Mouse (Mus musculus) spleen, adult 2 months (tissue): ENCODE results near the gene Ackr1.

Experiments used
- CTCF ChIP-seq: fragments of 200-500 bp; IDR thresholded peaks from 2 replicates; pipeline ENCODE4 v1.5.1; 2011; ENCODE audit warnings: mild to moderate bottlenecking, inconsistent platforms; ENCODE audit not compliant: insufficient read depth, insufficient read length, insufficient replicate concordance; ENCODE audit errors: extremely low read depth
- POLR2A ChIP-seq: fragments of 200-500 bp; IDR thresholded peaks from 2 replicates; pipeline ENCODE4 v1.6.1; 2011; ENCODE audit warnings: low read depth, low read length, inconsistent platforms

DNA sequence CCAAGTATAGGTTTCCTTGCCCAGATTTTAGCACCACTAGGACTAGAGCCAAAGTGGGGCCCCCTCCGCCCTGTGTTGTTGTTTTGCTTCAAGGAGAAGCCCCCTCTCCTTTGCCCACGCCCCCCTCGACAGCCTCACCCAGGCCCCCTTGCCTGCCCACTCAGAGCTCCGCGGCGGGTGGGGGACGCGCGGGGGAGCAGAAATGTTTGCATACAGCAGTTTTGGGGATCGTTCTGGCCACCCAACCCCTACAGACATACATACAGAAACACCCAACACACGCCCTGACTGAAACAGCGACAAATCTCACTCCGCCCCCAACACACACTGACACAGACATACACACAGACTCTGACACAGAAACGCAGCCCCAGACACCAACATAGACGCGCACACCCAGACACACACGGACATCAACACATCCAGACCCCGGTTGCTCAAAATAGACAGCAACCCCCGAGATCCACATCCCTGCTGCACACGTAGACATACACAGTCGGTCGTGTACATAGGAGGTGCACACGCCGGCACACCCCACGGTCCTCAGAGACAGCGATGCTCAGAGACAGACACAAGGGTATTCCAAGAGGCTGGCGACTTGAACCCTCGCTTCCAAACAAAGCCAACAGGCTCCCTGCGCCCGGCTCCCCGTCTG lies 33.3 kb upstream of the Ackr1 start:
- no peak for TF ChIP-seq CTCF
- TF ChIP-seq POLR2A: no peak
